Mouse (Mus musculus): ENCODE measurements at regions not wholly inside any gene's neighbourhood (a gene's known extent, or its start where the extent isn't known, plus 50 kb on each side); places are given as distances from the start of the nearest gene placed in this dataset.
"Not testable (repeated sequence)": the region's sequence is repeated elsewhere in the genome, so short reads cannot be mapped to it uniquely, and the experiment has no call there.

GRCm38 (mm10) chr3:31708367-31708766 is 193.9 kb upstream of the Kcnmb2 start:
- not testable (repeated sequence) for DNase-seq (ENCODE audit: low spot score in 2 of 2)

GRCm38 (mm10) chr3:31741289-31741688 is 161.0 kb upstream of the Kcnmb2 start:
- no peak for DNase-seq (ENCODE audit: low spot score in 2 of 2)

- no peak for DNase-seq (ENCODE audit: low spot score in 2 of 2)
Observed at GRCm38 (mm10) chr3:31755881-31756280, 146.4 kb upstream of the Kcnmb2 start.

DNA sequence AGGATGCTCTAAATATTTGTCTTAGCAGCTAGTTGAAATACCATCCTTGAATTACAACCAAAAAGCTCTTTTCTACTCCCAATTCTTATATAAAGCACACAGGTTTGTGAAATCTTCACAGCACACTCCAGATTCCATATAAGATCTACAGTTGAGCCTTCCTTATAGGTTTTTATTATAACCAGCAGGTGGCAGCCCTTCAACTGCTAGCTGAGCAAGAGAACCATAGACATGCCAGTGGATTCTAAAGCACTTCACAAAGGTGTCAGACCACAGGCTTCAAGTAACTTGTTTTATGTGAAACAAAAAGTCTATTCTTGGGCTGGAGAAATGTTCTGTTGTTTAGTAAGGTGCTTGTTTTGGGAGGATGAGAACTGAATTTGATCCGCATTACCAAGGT is 133.1 kb upstream of the Kcnmb2 start:
- no peak for DNase-seq (ENCODE audit: low spot score in 2 of 2)

GRCm38 (mm10) chr3:31790342-31790970 is 111.9 kb upstream of the Kcnmb2 start:
- peak in 1 of 2 experiments; percentile 43 for DNase-seq (ENCODE audit: low spot score in 2 of 2)

- no peak for DNase-seq (ENCODE audit: low spot score in 2 of 2)
Observed at GRCm38 (mm10) chr3:31793466-31794040, 108.8 kb upstream of the Kcnmb2 start.

GRCm38 (mm10) chr3:31796621-31797020 is 105.7 kb upstream of the Kcnmb2 start:
- DNase-seq (ENCODE audit: low spot score in 2 of 2), result no peak

DNA sequence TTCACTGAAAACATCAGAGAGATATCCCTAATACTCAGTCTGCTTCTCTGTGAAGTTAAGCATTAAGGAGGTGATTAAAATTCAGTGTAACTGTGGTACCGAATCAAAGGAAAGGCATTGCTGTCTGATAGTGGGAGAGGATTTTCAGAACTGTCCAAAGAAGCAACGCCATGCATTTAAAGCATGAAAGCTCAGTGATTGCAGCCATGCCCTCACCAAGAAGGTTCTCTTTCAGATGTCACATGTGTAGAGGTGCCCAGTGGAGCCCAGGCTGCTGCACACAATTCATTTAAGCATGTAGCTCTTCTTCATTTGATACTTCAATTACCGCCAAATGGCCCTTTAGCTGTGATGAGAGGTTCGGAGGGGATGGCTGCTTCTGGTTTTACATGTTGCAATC is 103.1 kb upstream of the Kcnmb2 start:
- DNase-seq (ENCODE audit: low spot score in 2 of 2), result no peak

GRCm38 (mm10) chr3:31804038-31804437 is 98.3 kb upstream of the Kcnmb2 start:
- no peak for DNase-seq (ENCODE audit: low spot score in 2 of 2)

GRCm38 (mm10) chr3:31807741-31808140 is 94.6 kb upstream of the Kcnmb2 start:
- no peak for DNase-seq (ENCODE audit: low spot score in 2 of 2)

- not testable (repeated sequence) for DNase-seq (ENCODE audit: low spot score in 2 of 2)
Observed at GRCm38 (mm10) chr3:31809131-31809530, 93.2 kb upstream of the Kcnmb2 start.

DNA sequence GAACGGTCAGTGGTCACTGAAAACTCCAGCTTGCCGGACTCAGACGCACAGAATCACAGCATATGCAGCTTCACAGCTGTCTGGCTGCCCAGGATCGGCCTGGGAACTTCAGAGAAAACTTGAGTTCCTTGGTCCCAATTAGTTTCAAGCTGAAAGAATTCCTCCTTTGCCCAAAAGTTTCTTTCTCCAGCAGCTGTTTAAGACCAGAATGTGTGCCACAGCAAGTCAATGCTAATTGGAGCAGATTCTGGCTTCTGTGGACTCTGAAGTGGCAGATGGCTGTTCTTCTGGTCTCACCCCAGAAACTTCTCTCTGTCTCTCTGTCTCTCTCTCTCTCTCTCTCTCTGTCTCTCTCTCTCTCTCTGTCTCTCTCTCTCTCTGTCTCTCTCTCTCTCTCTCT is 91.1 kb upstream of the Kcnmb2 start:
- no peak for DNase-seq (ENCODE audit: low spot score in 2 of 2)

GRCm38 (mm10) chr3:31831913-31832312 is 70.4 kb upstream of the Kcnmb2 start:
- DNase-seq (ENCODE audit: low spot score in 2 of 2), result no peak

GRCm38 (mm10) chr3:31841253-31841652 is 61.1 kb upstream of the Kcnmb2 start:
- DNase-seq (ENCODE audit: low spot score in 2 of 2), result no peak

GRCm38 (mm10) chr3:31847087-31847486 is 55.2 kb upstream of the Kcnmb2 start:
- no peak for DNase-seq (ENCODE audit: low spot score in 2 of 2)

All from frontal cortex, postnatal 14 days (tissue).